Mouse (Mus musculus) common myeloid progenitor, adult 5-6 weeks (primary cell): ENCODE results near the gene Schip1. TPM values are rescaled to one million over a fixed set of nuclear protein-coding genes. Genes with fewer than 3 reads are reported as not detected.
"Not testable (repeated sequence)": the region's sequence is repeated elsewhere in the genome, so short reads cannot be mapped to it uniquely, and the experiment has no call there.

Experiments
- ATAC-seq: replicated peaks from 2 replicates; pipeline ENCODE4 v1.8.0; 2016; ENCODE audit warnings: low read depth, mild to moderate bottlenecking, moderate TSS enrichment, inconsistent platforms; ENCODE audit not compliant: poor library complexity, severe bottlenecking
- total RNA-seq: library from RNA; stranded (forward); fragments of 200-1000, 187-1606 nt; gene quantifications from 2 replicates; pipeline ENCODE4 v1.2.3, GENCODE M21; 2017

Gene Schip1
- 0.39 and 0.91 TPM in 2 replicates for total RNA-seq

DNA sequence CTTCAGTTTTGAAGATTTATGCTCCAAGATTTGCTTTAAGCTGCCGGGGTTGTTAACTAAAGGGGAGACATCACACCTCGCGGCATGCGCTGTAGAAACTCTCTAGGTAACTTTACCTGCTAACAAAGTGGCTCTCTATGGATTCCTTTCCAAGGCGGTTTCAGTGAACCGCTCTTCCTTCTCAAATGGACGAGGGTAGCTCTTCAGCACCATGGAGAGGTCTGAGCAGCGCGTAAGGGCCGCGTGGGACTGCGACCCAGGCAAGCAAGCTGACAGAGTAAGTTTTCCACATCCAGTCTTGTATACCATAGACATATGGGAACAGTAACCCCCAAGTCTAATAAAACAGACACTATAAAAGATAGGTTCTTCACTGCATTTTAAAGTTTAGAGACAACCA, at the start of gene Schip1:
Gene Schip1, plus strand, starts transcription at position 72 of the 400 bp plus-strand sequence.
- ATAC-seq = peak; percentile 71

DNA sequence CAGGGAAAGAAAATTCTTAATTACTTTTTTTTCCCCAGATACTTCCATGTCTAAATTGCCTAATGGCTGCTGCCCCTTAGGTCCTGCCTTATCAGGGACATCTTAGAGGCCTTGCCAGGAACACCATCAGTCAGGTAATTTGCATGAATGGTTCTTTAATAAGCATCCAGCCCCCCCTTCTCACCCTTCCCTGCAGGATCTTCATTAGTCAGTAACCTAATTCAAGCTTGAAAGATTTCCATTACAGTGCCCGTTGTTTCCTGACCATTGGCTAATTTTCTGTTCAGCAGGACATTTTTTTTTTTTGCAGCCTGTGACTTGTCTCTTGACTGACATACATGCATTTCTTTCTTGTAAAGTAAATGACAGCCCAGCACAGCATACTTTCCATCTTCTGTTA, 48.8 kb upstream of the Schip1 start:
- no peak for ATAC-seq

DNA sequence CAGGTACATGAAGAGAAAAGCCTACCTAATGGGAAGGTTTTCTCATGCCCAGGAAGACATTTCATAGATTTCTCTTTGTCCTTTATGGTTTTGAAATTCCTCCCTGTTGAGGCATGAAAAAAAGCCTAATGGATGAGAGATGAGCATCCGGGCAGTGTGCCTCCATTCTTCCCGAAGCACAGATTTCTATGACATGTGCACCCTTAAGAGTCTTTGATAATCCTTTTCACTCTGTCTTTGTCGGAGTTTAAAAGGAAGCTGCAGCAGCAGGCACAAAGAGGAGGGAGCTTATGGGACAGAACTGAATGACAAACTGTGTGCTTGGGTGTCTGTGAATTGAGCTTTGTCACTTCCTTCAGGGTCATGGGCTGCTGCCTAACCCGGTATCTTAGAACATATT, 45.2 kb upstream of the Schip1 start:
- ATAC-seq = no peak

DNA sequence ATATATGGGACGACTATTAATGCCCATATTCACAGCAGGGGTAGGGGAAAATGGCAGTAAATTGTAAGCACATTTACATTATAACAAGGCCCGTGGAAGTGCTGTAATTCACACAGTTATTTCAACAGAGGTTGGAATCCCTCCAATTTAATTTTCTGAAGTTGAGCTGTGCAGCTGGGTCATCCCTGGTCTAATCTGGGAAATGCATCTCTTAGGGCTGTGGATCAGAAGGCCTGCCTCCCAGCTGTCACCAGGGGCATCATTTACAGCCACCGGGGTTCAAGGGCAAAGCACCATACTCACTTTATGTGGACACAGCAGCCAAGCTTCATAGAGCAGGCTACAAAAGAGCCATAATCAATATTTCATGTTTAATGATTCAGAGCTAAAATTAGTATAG, 28.5 kb upstream of the Schip1 start:
- no peak for ATAC-seq

DNA sequence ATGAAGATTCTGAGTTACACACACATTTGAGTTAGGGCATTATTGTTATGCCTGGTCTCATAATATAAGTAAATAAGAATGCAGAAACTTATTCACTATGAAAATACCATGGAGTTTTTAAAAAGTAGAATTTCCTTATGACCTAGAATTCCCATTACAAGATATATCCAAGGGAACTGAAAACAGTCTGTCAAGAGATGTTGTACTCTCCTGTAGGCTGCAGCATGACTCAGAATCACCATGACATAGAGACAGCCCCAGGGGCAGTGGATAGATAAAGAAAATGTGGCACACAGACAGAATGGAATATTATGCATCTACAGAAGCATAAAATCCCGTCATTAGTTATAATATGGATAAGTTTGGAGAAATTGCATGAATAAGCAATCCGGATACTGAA, 21.7 kb upstream of the Schip1 start:
- no peak for ATAC-seq

DNA sequence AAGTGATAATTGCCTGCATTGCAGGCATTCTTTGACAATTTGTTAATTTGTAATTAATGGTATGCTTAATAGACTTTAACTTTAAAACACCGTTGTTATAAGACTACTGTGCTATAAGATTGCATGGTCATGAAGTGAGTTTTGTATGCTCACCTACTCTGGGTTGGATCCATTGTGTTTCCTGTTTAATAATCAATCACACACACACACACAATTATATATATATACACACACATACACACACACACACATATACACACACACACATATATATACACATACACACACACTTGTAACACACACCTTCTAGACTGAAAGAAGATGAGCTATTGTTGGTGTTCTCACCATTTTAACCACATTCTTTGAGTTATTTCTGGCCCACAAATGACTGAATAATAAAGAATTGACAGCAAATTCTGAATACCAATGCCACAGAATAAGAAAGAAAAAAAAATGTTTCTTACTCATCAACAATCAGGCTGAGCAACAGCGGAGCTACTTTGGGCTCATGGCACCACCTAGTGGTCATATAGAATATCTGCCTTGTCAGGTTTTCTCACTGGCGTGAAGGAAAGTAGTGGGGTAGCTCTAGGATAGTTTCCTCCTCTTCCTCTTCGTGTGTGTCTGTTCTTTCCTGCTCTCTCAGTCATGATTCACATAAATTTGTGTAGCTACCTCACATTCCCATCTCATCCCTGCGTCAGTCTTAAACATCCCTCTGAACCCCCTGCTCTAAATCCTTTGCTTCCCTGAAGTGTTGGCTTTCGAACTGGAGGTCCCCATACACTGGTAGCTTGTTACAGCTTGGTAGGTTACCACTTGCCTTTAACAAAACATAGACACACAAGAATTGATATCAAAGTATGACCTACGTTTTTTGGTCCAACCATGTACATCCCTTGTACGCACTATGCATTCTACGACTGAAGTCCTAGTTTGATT, 18.9 kb upstream of the Schip1 start:
- ATAC-seq = peak; percentile 83

DNA sequence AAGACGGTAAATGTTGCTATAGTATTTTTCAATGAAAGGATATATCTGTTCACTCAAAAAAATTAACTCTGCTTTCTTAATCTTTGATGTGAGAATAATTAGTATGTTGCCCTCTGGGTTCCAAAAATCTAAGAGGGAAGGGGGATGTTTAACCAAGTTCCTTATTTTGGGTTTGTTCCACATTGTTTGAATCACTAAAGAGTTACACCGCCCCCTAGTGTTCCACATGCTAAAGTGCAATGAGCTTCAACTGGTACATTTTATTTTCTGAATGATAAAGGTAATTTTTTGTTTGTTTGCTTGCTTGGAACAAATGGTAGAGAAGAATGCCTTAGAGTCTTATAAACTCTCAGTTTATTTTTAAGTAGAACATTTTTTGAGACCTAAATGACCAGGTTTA, 11.1 kb upstream of the Schip1 start:
- peak; percentile 69 for ATAC-seq

DNA sequence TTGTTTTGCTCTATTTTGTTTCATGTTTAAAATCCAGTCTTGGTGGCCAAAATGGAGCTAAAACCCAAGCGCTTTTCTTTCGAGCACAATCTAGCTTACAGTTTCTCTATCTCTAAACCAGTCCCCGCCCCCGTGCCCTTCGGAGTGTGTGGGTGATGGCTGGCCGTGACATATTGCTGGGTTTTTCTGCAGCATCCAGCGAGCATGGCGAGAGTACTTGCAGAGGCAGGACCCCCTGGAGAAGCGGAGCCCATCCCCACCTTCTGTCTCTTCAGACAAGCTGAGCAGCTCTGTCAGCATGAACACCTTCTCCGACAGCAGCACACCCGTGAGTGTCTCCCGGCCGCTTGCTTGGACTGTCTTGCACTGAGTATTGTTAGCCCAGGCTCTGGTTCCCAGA, 9.5 kb upstream of the Schip1 start:
- no peak for ATAC-seq

DNA sequence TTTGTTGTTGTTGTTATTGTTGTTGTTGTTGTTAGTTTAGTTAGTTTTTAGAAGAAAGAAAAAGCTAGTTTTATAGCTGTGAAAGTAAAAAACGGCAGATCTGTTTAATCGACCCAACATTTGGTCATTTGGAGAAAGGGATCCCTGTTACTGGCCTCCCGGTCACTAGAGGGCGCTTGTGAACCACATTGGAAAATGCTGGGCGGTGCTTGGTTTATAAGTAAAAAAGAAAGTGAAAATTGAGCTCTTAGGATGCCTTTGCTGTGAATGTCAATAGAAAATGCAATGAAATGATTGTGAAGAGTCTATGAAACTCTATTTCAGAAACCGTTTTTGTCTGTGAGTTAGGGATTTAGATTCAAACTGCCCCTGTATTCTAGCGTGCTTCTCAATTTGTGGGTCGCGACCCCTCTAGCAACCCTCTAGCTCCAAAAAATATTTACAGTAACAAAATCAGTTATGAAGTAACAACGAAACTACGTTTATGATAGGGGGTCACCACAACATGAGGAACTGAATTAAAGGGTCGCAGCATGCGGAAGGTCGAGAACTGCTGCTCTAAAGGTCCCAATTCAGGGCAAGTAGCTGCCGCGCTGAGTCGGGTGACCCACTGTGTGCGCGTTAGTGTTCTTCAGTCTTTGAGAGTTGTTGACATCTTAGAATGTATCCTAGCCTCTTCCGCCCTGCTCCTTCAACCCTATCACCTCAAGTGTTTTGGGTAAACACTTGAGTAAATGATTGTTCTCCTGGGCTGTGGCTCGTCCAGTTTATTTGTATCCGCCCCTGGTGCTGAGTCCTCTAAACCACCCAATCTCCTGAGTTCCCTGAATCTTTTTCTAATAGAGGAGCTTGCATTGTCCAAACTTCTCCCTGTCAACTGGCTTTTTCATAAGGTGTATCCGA, 8.0 kb upstream of the Schip1 start:
- peak; percentile 82 for ATAC-seq

DNA sequence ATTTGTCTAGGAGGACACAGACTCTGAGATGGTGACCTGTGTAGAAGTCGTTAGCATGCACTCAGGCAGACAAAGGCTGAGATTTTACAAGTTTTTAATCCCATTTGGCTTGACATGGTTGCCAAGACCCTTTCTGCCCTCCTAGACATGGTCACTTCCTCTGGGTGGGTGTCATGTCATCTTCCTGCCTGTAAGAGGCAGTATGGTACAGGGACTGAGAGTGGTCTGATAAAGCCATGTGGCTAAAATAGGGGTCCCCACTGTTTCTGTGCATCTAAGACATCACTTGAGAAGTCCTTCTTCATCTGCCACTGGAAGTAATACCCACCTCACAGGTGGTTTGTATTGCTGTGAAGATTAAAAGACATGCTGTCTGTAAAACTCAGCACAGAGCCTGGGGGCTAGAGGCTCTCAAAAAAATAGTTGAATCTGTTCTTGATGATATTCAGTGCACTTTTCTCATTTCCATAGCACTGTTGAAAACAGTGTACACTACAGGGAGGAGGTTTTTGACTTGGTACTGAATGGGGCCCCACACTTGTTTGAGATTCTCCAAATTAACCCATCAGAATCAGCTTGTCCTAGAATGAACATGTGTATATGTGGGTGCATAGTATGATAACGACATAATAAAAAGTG, 5.3 kb upstream of the Schip1 start:
- peak; percentile 64 for ATAC-seq

DNA sequence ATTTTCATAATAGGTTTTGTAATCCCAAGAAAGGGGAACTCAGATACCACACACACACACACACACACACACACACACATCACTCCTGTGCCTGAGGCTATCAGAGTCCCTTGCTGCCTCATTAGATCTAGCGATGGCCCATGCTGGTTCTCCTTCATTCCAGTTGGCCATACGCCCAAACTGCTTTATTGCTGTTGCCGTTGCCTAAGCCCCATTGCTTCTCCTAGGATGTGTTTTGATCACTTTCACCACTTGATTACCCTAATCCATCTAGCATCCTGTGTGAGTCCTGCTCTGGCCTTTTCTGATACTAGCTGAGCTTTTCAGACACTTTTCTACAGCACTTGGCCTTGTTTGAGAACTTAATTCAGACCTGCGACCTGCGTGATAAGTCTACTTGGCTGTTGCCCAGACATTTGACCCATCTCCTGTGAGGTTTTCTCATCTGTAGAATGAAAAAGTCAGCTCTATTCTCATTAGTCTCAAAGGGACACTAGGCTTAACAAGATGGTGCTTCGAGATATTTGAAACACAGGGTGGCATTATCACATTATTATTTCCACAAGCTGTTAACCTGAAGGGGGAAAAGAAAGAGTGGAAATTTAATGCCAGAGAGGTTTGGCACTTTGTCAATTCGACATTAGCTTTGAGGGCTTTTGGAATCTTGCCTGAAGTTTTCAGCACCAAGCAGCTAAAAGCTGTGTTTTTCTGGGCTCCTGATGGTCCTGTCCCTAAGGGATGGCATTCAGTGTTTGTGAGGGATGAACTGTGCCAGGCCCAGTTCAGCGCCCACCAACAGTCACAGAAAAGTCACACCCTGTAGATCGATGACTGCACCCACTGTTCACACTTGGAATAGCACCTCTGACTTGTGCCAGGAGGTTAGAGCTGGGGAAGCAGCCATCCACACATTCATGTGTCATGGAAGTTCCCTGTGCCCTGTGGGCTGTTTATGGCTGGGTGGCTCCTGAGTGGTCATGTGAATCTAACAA, 7.1 kb downstream of the Schip1 start:
- no peak for ATAC-seq

DNA sequence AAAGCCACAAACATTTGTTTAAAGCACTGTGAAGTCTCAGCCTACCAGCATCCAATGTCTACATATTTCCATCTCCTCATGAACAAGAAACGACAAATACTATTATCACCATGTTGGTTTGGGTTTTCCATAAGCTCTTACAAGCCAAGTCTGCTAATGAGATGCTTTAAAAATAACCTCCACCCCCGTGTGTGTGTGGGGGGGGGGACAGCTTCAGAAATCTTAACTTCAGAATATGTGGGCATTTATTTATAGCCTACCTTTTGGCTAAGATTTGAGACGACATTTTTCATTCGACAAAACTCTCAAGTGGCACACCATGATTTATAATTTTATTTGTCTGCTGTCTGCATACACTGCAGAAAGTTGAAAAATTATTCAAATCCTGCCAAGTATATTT, 12.8 kb downstream of the Schip1 start:
- ATAC-seq = no peak

DNA sequence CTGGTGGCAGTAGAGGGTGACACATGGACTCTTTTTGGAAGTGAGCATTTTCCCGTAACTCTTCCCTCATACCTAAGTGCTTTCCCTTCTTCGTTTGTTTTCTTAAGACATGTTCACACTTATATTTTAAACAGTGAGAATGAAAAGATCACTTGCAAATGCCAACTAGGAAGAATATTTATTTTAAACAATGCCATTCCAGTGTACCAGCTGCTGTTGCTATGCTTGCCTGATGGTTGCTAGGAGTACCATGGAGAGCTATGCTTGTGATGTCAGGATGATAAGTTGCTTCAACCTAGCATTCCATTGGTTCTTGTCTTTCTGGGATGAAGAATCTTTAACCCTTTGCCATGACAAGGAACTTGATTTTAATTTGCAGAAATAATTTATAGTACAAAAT, 20.4 kb downstream of the Schip1 start:
- ATAC-seq = no peak

DNA sequence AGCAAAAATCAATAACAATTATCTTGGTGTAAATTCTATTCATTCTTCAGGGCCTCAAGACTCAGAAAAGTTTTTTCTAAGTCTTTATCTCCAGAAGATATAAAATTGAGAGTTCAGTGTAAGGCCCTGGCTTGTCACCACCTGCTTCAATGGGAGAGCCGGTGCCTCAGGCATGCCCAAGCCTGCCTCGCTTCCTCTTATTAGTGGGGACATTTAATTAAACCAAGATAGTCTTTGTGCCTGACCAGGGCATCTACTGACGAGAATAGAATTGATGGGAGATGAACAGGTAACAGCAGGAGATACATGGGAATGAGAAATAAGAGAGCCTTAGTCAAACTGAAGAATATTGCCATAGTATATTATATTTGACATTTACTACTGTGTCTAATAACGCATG, 27.5 kb downstream of the Schip1 start:
- ATAC-seq = no peak

DNA sequence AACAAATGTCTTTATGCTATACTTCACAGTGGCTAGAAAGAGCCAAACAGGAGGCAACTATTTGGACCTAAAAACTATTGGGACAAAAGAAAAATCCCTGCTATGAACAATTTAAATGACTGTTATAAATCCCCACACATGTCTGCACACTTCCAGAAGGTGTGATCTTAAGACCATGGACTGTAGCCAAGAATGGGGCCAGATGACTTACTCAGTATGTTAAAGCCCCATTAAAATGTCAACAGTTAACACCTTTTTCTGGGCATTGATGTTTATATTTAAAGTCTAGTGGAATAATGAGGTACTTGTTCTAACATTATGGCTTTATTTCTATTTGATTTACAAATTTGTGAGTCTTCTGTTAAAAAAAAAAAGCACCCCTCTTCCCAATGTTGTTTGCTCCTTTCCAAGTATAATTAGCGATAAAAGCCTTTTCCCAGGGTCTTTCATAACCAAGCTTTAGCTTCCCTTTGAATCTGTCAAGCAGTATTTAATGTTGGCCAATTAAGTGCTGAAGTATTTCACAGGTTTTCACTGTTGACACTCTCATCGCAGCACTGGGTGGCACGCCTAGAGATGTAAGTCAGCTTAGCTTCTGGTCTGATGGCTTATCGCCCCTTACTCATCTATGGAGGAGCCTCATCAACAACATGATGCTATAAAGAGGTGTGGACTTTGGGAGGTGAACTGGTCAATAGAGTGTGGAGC, 32.3 kb downstream of the Schip1 start:
- no peak for ATAC-seq

DNA sequence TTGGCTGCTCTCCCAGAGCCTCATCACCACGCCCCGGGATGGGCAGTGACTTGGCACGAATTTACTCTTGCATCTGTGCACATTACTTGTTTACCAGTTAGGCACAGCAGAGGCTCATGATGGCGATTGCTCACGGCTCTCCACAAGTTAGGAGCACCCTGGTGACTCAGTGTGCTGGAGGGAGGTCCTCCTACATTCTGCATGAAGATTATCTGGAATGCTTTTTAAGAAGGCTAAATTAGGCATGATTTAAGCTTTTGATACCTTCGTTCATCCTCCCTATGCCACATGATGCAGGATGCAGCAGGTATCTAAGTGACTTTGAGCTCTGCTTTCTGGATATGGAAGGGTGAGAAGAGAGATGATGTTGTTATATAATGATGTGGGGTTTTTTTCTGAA, 35.0 kb downstream of the Schip1 start:
- ATAC-seq = not testable (repeated sequence)

DNA sequence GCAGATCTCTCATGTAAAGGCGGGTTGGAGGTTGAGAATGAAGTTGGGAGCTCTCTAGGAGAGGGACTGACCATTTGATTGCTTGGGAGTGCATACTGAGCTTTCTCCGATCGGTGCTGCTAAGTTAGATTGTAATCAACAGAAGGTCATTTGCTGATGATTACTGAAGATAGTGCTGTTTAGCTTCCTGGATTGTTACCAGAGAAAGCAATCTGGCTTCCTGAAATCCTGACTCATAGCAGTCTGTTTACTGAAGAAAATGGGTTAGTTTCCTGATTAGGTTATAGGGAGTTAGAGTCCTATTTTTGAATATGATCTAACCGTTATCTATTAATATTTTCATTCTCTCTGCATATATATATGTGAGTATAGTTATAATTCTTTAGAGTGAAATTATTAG, 36.7 kb downstream of the Schip1 start:
- ATAC-seq = no peak

DNA sequence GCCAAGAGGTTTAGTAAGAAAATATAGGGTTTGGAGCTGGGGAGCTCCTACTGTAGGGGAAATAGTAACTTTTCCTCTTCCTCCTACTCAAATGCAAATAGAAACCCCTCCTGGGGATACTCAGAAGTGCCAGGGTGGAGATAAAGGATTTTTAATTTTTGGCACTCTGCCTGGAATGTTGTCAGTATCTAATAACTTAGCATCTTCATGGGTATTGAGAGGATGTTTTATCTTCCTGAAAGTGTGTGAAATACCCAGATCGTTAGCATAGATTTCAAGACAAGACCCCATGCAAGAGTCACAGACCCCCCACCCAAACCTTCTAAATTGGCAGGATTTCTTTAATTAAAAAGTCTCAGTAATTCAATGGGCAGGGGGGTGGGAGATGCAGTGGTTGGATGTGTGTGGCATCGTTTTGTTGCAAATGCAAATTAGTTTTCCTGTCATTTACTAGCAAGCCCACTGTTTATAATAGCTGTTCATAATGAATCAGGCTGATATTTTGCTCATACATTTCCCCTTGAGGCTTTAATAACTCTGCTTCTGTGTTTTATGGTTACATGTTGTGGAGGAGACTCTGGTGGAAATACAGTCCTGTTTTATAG, 40.6 kb downstream of the Schip1 start:
- no peak for ATAC-seq
